Mouse (Mus musculus) MEL (cell line): Measurements from ENCODE around the gene Tmc6.

Experiments used
- CTCF ChIP-seq, 3 experiments: IDR thresholded peaks in 2 of 3; conservative IDR thresholded peaks in 1 of 3; 2 replicates each; pipeline ENCODE4 v1.5.1; 2011 to 2012; ENCODE audit warnings: low read length in 3 of 3, low read depth in 2 of 3, mild to moderate bottlenecking in 2 of 3, improper control_type of control experiment in 1 of 3, inconsistent platforms in 1 of 3, mixed read lengths in 1 of 3, moderate library complexity in 1 of 3; ENCODE audit not compliant: control insufficient read depth in 1 of 3, insufficient read depth in 1 of 3, poor library complexity in 1 of 3, severe bottlenecking in 1 of 3
- ELF1 ChIP-seq: IDR thresholded peaks from 2 replicates; pipeline ENCODE4 v1.6.1; 2014; ENCODE audit warnings: low read depth, mild to moderate bottlenecking, inconsistent platforms, low read length, improper control_type of control experiment, moderate library complexity
- GATA1 ChIP-seq: IDR thresholded peaks from 2 replicates; pipeline ENCODE4 v1.6.1; 2011; ENCODE audit warnings: low read depth, low read length, improper control_type of control experiment
- HCFC1 ChIP-seq: IDR thresholded peaks from 2 replicates; pipeline ENCODE4 v1.6.1; 2012; ENCODE audit warnings: low read depth, mild to moderate bottlenecking, inconsistent platforms, low read length, improper control_type of control experiment, moderate library complexity
- JUND ChIP-seq: IDR thresholded peaks from 2 replicates; pipeline ENCODE4 v1.6.1; 2011; ENCODE audit warnings: low read depth, mild to moderate bottlenecking, improper control_type of control experiment, low read length
- MAFK ChIP-seq: IDR thresholded peaks from 2 replicates; pipeline ENCODE4 v1.6.1; 2011; ENCODE audit warnings: low read depth, mild to moderate bottlenecking, low read length, improper control_type of control experiment, borderline replicate concordance
- MAX ChIP-seq: IDR thresholded peaks from 2 replicates; pipeline ENCODE4 v1.6.1; 2011; ENCODE audit warnings: low read length, improper control_type of control experiment
- POLR2A ChIP-seq, 2 experiments: IDR thresholded peaks; 2 replicates each; pipeline ENCODE4 v1.6.1; 2011 to 2012; ENCODE audit warnings: low read length in 2 of 2, mild to moderate bottlenecking in 2 of 2, control low read depth in 1 of 2, improper control_type of control experiment in 1 of 2, low read depth in 1 of 2, moderate library complexity in 1 of 2; ENCODE audit not compliant: control insufficient read depth in 1 of 2, insufficient read depth in 1 of 2, poor library complexity in 1 of 2
- POLR2AphosphoS2 ChIP-seq: IDR thresholded peaks from 2 replicates; pipeline ENCODE4 v1.6.1; 2011; ENCODE audit warnings: low read length, improper control_type of control experiment
- SMC3 ChIP-seq: IDR thresholded peaks from 2 replicates; pipeline ENCODE4 v1.6.1; 2011; ENCODE audit warnings: low read depth, low read length, improper control_type of control experiment
- TAL1 ChIP-seq: IDR thresholded peaks from 2 replicates; pipeline ENCODE4 v1.6.1; 2012; ENCODE audit warnings: mild to moderate bottlenecking, inconsistent platforms, low read length, moderate library complexity, mixed read lengths

GRCm38 (mm10) chr11:117778031-117778430 lies 4.0 kb downstream of the Tmc6 start:
- TF ChIP-seq GATA1 (no peak), POLR2A (IDR thresholded peaks at IDR 0.05; ENCODE audit: control insufficient read depth in 1 of 2, insufficient read depth in 1 of 2, low read depth in 1 of 2, low read length in 2 of 2, poor library complexity in 1 of 2) (no peak), MAFK (no peak), POLR2AphosphoS2 (no peak), JUND (no peak), TAL1 (no peak), CTCF (IDR thresholded peaks at IDR 0.05 in 2 of 3, conservative IDR thresholded peaks at IDR 0.05 in 1 of 3; ENCODE audit: control insufficient read depth in 1 of 3, insufficient read depth in 1 of 3, low read depth in 2 of 3, low read length in 3 of 3, poor library complexity in 1 of 3, severe bottlenecking in 1 of 3) (no peak), SMC3 (no peak), HCFC1 (no peak), MAX (no peak), ELF1 (no peak)
